Mouse (Mus musculus): ENCODE measurements around the gene Lhx6.
A peak's percentile ranks its signal among the peaks of the same experiment; 100 is the strongest.

Gene Lhx6

DNA sequence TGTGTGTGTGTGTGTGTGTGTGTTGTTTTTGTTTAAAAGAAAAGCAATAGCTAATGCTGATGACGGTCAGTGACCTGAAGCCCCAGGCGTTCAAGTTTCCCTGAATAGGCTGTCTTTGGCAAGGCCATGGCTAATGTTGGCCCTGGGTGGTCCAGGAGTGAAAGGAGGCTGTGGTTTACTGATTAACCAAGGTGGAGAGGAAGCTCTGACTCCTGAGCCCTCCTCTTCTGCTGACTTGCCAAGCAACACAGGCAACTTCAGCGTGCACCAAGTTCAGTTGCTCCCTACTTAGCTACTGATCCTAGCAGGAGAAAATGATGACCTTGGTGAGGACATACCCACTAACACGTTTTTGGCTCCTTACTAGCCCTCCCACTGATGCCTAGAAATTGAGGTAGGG, 12.5 kb downstream of the Lhx6 start:
- DNase-seq = peak; percentile 33 to 58

DNA sequence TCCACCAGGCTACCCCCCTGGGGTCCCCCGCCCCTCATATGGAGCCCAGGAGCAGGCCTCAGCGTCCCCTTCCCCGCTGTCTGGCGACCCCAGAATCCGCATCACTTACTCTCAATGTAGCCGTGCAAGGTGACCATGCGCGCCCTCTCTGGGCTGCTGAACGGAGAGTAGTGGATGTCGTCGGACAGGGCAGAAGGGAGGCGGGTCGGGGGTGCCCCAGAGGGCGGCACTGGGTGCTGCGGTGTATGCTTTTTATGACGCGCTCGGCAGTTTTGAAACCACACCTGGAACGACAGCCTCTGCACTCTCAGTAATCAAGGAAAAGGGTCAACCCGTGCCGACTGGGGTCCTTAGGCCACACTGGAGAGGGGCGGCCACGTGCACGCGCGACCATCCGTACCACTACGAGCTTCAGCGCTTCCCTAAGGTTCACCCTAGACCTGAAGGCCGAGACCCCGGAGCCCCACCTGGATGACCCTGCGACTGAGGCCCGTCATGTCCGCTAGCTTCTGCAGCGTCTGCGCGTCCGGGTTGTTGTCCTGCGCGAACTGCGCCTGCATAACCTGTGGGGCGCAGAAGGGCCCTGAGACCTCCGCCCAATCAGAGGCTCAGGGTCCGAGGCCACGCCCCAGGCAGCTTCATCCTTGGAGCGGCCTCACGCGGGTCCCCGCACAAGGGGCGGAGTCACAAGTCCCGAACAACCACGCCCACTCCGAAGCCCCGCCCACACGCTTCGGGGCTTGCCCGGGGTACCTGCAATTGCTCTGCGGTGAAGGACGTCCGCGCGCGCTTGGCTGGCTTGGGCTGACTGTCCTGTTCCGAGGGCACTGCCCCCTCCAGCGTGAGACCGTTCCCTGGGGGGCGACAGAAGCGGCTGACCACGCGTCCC, 14.1 kb downstream of the Lhx6 start:
- DNase-seq = peak; percentile 46 to 53

DNA sequence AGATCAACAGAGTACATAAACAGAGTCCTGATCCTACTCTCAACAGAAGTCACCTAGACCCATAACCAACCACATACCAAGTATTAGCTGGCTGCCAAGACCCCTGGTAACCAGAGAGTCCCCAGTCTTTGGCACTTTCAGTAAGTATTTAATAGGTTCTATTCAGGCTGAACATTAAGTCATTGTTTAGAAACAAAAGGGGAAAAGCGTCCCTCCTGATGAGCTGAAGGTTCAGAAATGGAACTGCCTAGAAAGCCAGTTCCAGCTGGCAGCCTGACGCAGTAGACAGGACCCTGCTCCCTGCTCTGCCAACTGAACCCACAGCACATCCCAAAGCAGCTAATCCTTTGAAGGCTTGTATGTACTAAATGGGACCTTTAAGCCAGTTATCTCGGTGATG, 16.0 kb downstream of the Lhx6 start:
- no peak for DNase-seq

DNA sequence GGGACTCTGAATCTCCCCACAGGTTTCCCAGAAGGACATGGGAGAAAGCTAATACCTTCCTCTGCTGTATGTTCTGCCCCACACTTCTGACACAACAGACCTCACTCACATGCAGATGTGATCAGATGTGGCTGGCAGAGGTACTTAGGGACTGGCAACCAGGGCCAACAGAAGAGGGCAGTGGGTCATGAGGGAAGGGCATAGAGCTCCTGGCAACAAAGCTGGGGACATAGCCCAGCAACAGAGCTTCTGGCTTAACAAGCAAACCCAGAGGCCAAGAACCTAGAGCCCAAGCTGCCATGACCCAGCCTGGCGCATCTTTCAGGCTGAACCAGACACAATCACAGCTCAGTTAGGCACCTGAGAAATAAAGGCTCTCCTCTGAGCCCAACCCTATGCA, 20.2 kb downstream of the Lhx6 start:
- DNase-seq = no peak

DNA sequence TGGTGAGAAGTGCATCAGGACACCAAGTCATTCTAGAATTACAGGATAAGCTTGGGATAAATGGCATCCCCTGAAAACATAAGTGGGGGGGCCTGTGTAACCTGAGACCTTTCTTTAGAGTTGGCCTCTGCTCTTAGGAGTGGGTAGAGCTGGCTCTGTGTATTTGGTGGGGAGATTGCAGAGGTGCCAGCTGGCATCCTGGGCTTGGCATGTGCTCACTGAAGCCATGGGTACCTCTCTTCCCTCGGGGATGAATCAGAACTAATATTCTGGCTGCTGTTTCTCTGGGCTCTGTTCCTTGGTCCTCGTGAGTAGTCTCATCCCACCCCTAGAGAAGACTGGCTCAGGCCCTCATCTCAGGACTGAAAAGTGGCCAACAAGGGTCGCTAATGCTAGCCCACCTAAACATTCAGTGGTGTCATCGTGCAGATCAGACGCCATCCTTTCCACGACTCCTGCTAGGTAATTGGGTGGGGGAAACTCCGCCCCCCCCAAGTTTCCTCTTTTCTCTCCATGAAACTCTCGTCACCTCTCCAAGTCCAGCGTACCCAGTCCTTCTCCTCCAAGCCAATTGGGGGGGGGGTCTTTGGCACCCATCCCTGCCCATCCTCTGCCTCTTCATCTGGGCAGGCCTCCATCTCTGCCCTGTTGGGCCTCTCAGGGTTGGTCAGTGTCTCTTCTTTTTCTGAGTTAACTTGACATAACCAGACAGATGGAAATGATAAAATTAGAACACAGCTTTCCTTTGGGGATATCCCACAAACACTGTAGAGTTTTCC, 22.2 kb downstream of the Lhx6 start:
- no peak for DNase-seq

DNA sequence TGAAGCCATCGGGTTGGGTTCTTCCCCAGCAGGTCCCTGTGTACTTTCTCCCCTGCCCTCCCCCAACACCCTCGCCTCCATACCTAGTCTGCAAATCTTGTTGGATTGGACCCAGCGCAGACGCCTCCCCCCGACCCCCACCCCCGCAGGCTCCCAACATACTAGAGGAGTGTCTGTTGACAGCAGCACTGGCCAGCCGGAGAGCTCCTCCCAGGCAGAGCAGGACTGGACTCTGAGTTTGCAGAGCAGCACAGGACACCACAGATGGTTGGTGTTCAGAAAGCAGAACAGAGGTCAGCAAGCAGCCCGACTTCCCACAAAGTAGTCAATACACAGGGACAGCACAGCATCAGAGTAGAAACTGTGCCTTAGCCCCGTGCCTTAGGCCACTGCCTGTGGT, 23.8 kb downstream of the Lhx6 start:
- peak in 1 of 2 experiments; percentile 38 for DNase-seq

DNA sequence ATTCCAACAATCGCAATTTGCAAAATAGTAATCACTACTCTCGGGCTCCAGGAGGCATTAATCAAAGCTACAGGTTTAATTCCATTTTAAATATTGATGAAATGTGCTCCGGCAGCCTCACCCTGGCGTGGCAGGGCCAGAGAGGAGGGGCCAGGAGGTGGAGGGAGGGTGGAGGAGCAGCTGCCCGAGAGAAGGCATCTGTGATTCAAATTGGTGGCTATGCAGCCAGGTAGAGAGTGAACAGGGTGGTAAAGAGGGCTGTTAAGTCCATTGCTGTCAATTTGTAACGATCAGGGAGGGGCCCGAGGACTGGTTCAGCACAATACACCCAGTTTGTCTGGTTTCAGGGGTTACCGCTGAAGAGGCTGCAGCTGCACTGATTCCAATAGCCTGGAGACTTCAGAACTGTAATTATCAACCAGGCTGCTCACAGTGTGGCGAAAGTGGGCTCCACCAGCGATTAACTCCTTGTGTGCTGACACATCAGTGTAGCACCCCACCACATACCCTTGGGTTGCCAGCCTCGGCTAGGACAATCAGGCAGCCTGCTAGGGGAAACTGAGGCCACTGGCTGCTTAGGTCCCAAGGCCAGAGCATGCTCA, 27.9 kb downstream of the Lhx6 start:
- no peak for DNase-seq

DNA sequence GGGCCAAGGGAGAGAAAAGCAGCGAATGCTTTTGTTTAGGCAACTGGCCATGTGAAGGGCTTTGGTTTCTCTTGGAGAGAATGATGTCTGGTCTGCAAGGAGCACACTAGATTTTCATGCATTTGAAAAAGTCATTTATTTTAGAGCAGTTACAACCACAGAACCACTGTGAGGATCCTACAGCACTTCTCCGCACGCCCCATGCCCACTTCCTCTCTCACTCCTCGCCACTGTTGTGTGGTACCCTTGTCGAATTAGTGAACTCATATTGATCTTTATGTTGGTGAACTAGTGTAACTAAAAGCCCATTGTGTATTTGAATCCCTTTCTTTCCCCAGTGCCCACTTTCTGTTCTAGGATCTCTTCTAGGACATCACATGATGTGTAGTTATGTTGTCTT, 30.0 kb downstream of the Lhx6 start:
- no peak for DNase-seq

DNA sequence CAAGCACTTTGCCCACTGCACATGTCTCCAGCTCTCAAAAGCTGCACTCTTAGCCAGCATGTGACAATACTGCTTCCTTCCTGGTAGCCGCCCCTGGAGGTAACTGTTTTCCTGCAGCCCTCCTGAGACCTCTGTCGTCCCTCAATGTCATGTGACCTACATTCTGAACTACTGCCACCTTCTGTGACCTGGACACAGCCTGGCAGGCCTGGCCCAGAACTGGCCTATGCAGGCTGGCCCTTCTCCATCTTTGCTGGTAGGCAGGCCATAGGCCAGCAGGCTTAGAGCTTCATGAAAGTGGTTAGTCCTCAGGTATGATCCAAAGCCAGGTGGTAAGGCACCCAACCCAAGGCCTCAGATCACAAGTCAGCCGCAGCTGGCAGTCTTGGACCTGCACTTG, 31.4 kb downstream of the Lhx6 start:
- no peak for DNase-seq

DNA sequence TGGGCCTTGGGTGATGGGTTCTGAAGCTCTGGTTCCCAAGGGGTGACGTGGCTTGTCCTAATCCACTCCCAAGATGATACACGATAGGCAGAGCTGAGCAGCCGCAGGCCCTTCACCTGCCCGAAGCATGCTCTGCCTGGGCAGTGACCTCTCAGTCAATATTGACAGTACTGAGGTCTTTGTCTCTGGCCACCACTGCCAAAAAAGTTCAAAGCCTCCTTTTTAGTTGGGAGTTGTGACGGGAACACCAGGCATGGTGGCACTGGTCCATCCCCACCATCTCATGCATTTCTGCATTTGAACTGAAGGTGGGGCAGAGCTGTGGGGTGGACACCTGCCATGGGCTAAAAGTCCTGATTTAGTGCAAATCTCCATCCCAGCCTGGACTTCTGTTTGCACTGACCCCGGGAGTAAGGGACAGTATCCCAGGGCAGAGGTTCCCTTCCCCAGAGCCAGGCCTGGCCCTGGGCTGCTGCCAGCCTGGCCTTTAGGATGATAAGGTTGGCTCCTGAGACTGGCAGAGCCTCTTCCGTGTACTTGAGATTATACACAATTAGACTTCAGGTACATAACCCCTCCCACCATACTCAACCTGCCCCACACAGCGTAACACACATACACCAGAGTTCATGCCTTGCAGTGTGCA, 33.4 kb downstream of the Lhx6 start:
- no peak for DNase-seq

DNA sequence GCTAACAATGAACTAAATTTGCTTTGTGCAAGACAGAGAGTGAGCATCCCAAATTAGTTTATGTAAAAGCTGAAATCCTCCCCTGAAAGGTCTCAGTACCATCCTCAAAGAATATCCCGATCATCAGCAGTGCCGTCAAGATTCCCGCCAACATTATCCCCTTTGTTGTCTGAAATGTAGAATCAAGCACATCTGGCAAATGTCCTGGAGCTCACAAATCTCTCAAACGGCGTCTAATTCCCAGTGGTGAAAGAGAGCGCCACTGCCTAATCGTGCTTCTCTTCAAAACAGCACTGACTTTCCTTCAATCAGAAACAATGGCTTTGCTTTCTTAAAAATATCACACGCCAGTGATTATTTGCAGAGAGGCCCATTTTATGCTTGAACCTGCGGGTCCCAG, 38.1 kb downstream of the Lhx6 start:
- DNase-seq = no peak

DNA sequence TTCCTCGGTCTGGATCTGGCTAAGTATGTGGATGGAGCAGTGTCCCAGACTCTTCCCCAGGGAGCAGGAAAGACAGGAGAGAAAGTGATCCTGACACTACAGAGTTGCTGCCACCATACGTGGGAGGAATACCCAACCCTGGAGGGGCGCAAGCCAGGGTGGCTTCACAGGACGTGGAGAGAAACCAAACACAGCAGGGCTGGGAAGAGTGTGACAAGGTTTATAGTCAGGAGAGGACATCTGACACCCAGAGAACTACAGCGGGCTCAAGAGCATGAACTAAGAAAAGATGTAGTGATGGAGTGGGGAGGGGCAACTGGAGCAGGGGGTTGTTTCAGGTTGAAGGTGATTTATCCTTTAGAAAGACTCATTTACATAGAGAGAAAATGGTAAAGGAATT, 43.8 kb downstream of the Lhx6 start:
- DNase-seq = no peak

DNA sequence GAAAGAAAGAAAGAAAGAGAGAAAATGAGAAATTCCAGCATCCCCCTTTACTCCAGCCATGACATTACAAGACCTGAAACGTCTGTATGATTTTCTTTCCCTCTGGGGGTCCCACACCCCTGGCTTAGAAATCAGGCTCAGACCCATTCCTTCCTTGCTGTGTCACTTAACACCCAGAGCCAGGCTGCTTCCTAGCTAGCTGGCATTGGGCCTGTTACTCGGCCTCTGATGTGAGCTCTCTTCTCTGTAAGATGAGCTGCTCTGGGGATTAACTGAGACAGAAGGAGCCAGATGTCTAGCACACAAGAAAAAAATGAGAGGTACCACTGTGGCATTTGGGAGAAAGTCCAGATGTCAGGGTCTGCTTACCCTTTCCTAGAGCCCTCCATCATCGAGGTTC, 49.0 kb downstream of the Lhx6 start:
- no peak for DNase-seq

DNA sequence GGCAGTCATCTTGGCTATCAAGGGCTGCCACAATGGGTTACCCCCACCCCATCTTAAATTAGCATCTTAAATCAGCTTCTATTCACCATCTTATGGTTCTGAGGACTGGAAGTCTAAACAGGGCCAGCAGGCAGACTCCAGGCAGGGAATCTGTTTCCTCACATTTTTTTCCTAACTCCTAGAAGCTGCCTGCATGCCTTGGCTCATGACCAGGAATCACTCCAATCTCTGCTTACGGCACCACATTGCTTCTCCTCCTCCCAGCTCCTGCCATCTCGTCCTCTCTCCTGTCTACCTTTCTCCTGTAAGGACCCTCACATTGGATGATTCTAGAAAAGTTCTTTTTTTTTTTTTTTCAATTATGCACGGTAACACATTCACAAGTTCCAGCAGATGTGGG, 52.0 kb downstream of the Lhx6 start:
- DNase-seq = no peak

DNA sequence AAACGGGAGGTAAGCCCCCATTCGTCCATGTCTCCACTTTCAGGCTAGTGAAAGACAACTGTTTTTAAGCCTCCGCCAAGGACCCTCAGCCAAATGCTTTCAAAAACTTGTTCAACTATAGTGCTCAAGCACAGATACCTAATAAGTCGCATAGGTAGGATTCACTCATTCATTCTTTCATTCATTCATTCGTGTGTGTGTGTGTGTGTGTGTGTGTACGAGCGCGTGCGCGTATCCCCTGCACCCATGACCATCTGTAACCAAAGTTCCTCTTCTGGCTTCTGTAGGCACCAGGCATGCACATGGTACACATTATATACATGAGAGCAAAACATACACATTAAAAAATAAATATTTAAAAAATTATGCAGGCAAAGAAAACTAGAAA, 55.6 kb downstream of the Lhx6 start:
- DNase-seq = no peak

DNA sequence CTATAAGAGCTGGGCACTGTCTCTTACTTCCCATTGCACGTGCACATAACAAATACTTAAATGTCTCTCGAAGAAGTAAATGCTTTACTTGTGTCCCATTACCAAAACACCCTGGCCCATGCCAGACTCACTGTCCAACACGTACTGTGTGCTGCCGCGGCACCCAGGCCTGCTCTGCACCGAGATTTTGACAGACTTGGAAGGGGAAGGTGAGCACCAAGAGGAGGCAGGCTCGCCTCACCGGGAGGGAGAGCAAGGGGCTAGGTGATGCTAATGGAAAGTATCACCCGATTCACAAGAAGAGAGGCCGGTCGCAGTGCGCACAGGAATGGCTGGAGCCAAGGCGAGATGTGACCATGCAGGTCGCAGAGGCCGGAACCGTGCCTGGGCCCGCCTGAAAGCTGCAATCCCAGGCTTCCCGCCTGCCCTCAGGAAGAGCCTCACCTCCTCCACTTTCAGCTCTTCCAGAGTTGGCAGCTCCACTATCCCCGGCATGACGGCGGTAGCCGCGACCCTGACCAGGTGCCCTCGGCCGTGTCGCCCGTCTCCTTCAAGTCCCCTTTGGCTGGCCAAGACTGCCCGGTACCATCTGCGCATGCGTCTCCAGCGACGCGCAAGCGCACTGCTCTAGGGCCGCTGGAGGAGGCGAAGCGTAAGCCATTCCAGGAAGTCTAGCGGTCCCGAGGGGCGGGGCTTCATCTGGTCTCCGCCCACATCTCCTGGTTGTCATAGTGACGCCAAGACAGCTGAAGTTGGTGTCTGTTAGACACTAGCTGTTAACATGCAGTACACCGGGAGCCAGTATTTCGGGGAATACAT, 56.3 kb downstream of the Lhx6 start, which contains the start of the genes Ndufa8 and Morn5:
Gene Ndufa8, minus strand, starts transcription at position 659 of the 819 bp plus-strand sequence.
Gene Morn5, plus strand, starts transcription at position 711 of the 819 bp plus-strand sequence.
- DNase-seq = peak; percentile 99

DNA sequence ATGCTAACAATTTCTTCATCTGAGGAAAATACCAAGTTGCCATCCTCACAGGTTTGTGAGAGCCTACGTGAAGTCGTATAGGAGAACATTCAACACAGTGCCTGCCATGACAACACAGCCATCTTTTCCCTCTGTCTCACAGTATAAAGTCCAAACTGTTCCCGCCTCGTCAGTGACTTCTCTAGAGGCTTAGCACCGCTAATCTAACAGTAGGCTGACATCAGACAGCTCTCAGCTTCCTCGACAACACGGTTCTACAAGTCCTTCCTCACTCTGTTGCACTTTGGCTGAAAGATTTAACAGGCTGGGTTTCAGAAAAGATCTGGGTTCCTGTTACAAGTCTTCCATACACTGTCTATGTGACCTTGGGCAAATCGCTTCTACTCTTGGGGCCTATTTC, 57.0 kb downstream of the Lhx6 start:
- peak; percentile 22 to 26 for DNase-seq

DNA sequence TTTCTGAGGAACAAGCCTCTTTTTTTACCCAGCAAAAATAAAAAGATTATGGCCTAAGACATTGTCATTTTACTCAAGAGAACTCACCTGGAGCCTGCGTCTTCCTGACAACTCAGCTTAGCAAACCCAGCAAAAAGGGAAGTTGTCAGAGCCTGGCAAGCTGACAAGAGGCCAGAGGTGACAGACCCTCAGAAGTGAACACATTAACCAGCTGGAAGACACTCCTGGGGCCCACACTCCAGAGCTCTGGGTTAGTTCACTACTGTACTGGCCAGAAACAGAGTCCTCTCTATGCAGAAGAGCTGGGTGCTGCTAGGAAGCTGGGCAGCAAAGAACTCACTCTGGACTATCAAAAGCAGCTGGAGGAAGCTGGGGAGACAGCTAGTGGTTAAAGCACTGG, 64.3 kb downstream of the Lhx6 start:
- peak in 1 of 2 experiments; percentile 16 for DNase-seq

DNA sequence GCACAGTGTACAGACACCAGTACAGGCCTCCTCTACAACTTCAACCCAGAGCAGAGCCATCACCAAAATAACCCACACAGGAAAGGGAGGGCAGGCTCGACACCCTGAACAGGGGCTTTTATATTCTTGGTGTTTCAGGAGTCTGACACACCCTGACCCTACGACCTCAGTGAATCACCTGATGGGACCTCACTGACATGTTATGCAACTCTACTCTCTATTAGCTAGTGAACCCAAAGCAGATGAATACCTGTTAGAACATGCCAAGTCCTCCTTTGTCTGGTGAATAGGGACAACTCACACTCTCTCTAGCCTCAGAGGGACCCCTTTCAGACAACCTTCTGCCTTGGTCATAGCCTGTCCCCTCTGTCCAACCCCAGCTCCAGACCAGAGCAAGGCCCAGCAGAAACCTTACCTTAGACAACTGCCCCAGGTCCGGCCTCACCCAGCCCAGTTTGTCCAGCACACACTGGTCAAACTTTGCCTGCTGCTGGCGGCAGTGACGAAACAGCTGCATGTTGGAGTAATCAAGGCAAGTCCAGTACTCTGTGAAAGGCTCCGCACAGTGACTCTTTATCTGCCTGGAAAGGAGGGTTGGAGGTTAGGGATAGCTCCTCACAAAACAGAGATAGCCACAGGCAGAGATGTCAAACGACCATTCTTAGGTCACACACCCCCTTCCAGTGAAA, 65.8 kb downstream of the Lhx6 start:
- DNase-seq = no peak

DNA sequence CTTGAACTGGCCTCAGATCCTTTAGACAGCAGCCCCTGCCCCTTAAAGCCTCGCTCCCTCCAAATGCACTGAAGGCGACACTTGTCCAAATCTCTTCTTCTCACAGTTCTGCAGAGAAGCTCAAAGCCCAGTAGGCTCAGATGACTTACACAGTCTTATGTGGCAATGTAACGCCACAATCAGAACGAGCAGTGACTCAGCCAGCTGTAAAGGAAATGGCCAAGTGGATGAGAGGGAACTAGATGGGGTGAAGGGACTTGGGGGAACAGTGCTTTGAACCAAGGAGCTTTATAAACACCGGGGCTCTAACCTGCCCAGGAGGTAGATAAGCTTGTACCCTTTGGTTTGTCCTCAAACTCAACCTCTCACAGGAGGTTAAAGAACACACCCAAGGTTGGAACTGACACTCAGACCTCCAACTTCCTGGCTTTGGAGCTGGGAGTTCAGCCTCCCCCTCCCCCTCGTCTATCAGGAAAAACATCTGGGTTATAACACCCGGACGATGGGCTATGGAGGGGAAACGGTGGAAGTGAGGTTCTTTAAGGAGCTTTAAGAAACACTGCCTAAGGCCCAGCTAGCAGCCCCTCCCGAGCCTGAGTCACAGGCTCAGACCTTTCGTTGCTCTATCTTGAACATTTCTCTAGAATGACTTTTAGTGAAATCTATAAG, 69.7 kb downstream of the Lhx6 start:
- no peak for DNase-seq

DNA sequence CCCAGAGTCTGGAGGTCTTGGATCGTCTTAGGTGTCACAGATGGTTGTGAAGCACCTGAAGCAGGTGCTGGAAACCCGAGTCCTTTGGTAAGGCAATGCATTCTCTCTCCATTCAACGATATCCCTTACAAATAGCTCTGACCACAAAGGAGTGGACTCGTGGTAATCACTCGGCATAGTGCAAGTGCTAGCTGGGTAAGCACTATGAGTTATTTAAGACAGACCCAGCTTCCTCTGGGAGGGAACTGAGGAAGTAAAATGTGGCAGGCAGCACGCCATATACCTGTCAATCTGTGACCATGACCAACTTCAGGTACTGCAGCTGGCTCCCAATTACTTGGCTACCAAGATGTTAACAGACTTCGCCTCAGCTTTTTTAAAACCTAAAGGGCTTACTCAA, 70.3 kb downstream of the Lhx6 start:
- DNase-seq = no peak

Measured in kidney, adult 8-10 months (tissue).